Mouse (Mus musculus): ENCODE measurements around the gene Tnfrsf11a.
A peak's percentile ranks its signal among the peaks of the same experiment; 100 is the strongest.

Gene Tnfrsf11a

GRCm38 (mm10) chr1:105827786-105828345 is 47.3 kb downstream of the Tnfrsf11a start:
- DNase-seq (ENCODE audit: low spot score in 2 of 2) = no peak

- DNase-seq (ENCODE audit: low spot score in 2 of 2) = no peak
Measured at GRCm38 (mm10) chr1:105829171-105829570, 48.7 kb downstream of the Tnfrsf11a start.

- DNase-seq (ENCODE audit: low spot score in 2 of 2) = no peak
Measured at GRCm38 (mm10) chr1:105832784-105833183, 52.3 kb downstream of the Tnfrsf11a start.

GRCm38 (mm10) chr1:105842950-105843349 is 62.4 kb downstream of the Tnfrsf11a start:
- no peak for DNase-seq (ENCODE audit: low spot score in 2 of 2)

- DNase-seq (ENCODE audit: low spot score in 2 of 2) = no peak
Measured at GRCm38 (mm10) chr1:105843386-105843785, 62.9 kb downstream of the Tnfrsf11a start.

- DNase-seq (ENCODE audit: low spot score in 2 of 2) = peak in 1 of 2 experiments; percentile 13
Measured at GRCm38 (mm10) chr1:105843856-105844255, 63.3 kb downstream of the Tnfrsf11a start.

- DNase-seq (ENCODE audit: low spot score in 2 of 2) = peak in 1 of 2 experiments; percentile 28
Measured at GRCm38 (mm10) chr1:105844341-105845006, 64.0 kb downstream of the Tnfrsf11a start.

- no peak for DNase-seq (ENCODE audit: low spot score in 2 of 2)
Measured at GRCm38 (mm10) chr1:105846431-105846830, 65.9 kb downstream of the Tnfrsf11a start.

GRCm38 (mm10) chr1:105848806-105849205 is 68.3 kb downstream of the Tnfrsf11a start:
- DNase-seq (ENCODE audit: low spot score in 2 of 2) = no peak

- DNase-seq (ENCODE audit: low spot score in 2 of 2) = no peak
Measured at GRCm38 (mm10) chr1:105851341-105851740, 70.8 kb downstream of the Tnfrsf11a start.

- no peak for DNase-seq (ENCODE audit: low spot score in 2 of 2)
Measured at GRCm38 (mm10) chr1:105859740-105860139, 79.2 kb downstream of the Tnfrsf11a start.

- DNase-seq (ENCODE audit: low spot score in 2 of 2) = no peak
Measured at GRCm38 (mm10) chr1:105876589-105876988, 96.1 kb downstream of the Tnfrsf11a start.

- no peak for DNase-seq (ENCODE audit: low spot score in 2 of 2)
Measured at GRCm38 (mm10) chr1:105877808-105878207, 97.3 kb downstream of the Tnfrsf11a start.

GRCm38 (mm10) chr1:105878416-105878815 is 97.9 kb downstream of the Tnfrsf11a start:
- no peak for DNase-seq (ENCODE audit: low spot score in 2 of 2)

GRCm38 (mm10) chr1:105880555-105881304 is 100.2 kb downstream of the Tnfrsf11a start:
- no peak for DNase-seq (ENCODE audit: low spot score in 2 of 2)

- DNase-seq (ENCODE audit: low spot score in 2 of 2) = no peak
Measured at GRCm38 (mm10) chr1:105881466-105881865, 100.9 kb downstream of the Tnfrsf11a start.

- no peak for DNase-seq (ENCODE audit: low spot score in 2 of 2)
Measured at GRCm38 (mm10) chr1:105883498-105883897, 103.0 kb downstream of the Tnfrsf11a start.

- DNase-seq (ENCODE audit: low spot score in 2 of 2) = no peak
Measured at GRCm38 (mm10) chr1:105885101-105885500, 104.6 kb downstream of the Tnfrsf11a start.

GRCm38 (mm10) chr1:105885575-105885974 is 105.1 kb downstream of the Tnfrsf11a start:
- DNase-seq (ENCODE audit: low spot score in 2 of 2) = no peak

- DNase-seq (ENCODE audit: low spot score in 2 of 2) = no peak
Measured at GRCm38 (mm10) chr1:105886358-105886757, 105.8 kb downstream of the Tnfrsf11a start.

GRCm38 (mm10) chr1:105891032-105891725 is 110.7 kb downstream of the Tnfrsf11a start:
- DNase-seq (ENCODE audit: low spot score in 2 of 2) = peak; percentile 83 to 85

GRCm38 (mm10) chr1:105895019-105895418 is 114.5 kb downstream of the Tnfrsf11a start:
- no peak for DNase-seq (ENCODE audit: low spot score in 2 of 2)

All from cerebellum, postnatal 4 days (tissue).